Mouse (Mus musculus): ENCODE measurements around the gene Man2a1. TPM values are rescaled to one million over a fixed set of nuclear protein-coding genes. Genes with fewer than 3 reads are reported as not detected.

Gene Man2a1
- polyA plus RNA-seq, 1 experiment from 2014 or later, result 8.1 TPM

GRCm38 (mm10) chr17:64707529-64707928 is 107.0 kb downstream of the Man2a1 start:
- H3K4me2 ChIP-seq, result no peak overlapping the region
- no peaks in the 10 kb centered on the region for H3K4me1 ChIP-seq (replicated peaks)
- ATAC-seq (ENCODE audit: insufficient number of reproducible peaks, insufficient read depth, low FRiP score, low TSS enrichment, low read depth), result no peak
- H3K27me3 ChIP-seq, result no peaks in the 10 kb centered on the region
- H3K9me3 ChIP-seq, result no peaks in the 10 kb centered on the region
- H3K27ac ChIP-seq, result no peak overlapping the region
- H3K9ac ChIP-seq (replicated peaks), result no peak overlapping the region
- WGBS, result 94% methylated on average over 6 of the region's 6 CpGs
- peaks cover 4% of the 10 kb centered on the region; the same call in 1 of the 2 replicates for H3K36me3 ChIP-seq
- no peak overlapping the region for H3K4me3 ChIP-seq (replicated peaks)

GRCm38 (mm10) chr17:64716318-64716717 is 115.8 kb downstream of the Man2a1 start:
- H3K4me3 ChIP-seq (replicated peaks), result no peak overlapping the region
- H3K9me3 ChIP-seq, result no peaks in the 10 kb centered on the region
- no peak overlapping the region for H3K4me2 ChIP-seq
- H3K27me3 ChIP-seq, result no peaks in the 10 kb centered on the region
- WGBS, result 86% methylated on average over 4 of the region's 4 CpGs
- ATAC-seq (ENCODE audit: insufficient number of reproducible peaks, insufficient read depth, low FRiP score, low TSS enrichment, low read depth), result no peak
- H3K9ac ChIP-seq (replicated peaks), result no peak overlapping the region
- H3K4me1 ChIP-seq (replicated peaks), result peaks cover 6% of the 10 kb centered on the region
- peaks cover 28% of the 10 kb centered on the region; the same call in 1 of the 2 replicates for H3K36me3 ChIP-seq
- no peak overlapping the region for H3K27ac ChIP-seq

GRCm38 (mm10) chr17:64719760-64720159 is 119.2 kb downstream of the Man2a1 start:
- Histone ChIP-seq H3K4me2 (no peak overlapping the region), H3K4me3 (replicated peaks) (no peak overlapping the region), H3K27me3 (no peaks in the 10 kb centered on the region), H3K9ac (replicated peaks) (no peak overlapping the region), H3K27ac (no peak overlapping the region), H3K9me3 (no peaks in the 10 kb centered on the region), H3K4me1 (replicated peaks) (peaks cover 6% of the 10 kb centered on the region), H3K36me3 (peaks cover 11% of the 10 kb centered on the region; the same call in 1 of the 2 replicates)
- WGBS, result 56% methylated on average over 5 of the region's 5 CpGs
- ATAC-seq (ENCODE audit: insufficient number of reproducible peaks, insufficient read depth, low FRiP score, low TSS enrichment, low read depth), result no peak

DNA sequence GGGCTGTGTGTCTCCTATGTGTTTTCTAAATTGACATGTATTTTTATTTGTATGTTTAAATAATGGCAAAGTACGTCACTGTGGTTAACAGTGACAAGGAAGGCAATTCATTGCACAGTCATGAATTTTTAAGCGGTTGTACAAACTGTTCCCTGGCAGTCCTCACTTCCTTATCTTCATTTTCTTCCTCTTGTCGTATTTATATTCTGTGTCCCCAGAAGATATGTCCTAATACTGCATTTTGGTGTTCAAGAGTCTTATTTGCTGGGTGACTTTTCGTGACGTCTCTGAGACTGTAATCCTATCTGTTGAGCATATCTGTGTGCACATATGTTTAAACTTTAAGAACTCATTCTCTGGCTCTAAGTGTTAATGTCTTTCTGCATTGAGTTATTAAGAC is 120.6 kb downstream of the Man2a1 start:
- H3K27ac ChIP-seq, result no peak overlapping the region
- H3K4me2 ChIP-seq, result no peak overlapping the region
- peaks cover 6% of the 10 kb centered on the region for H3K4me1 ChIP-seq (replicated peaks)
- no peak for ATAC-seq (ENCODE audit: insufficient number of reproducible peaks, insufficient read depth, low FRiP score, low TSS enrichment, low read depth)
- 85% methylated on average over 5 of the region's 5 CpGs for WGBS
- H3K4me3 ChIP-seq (replicated peaks), result no peak overlapping the region
- H3K9me3 ChIP-seq, result no peaks in the 10 kb centered on the region
- H3K27me3 ChIP-seq, result no peaks in the 10 kb centered on the region
- H3K36me3 ChIP-seq, result peaks cover 12% of the 10 kb centered on the region
- H3K9ac ChIP-seq (replicated peaks), result no peak overlapping the region

DNA sequence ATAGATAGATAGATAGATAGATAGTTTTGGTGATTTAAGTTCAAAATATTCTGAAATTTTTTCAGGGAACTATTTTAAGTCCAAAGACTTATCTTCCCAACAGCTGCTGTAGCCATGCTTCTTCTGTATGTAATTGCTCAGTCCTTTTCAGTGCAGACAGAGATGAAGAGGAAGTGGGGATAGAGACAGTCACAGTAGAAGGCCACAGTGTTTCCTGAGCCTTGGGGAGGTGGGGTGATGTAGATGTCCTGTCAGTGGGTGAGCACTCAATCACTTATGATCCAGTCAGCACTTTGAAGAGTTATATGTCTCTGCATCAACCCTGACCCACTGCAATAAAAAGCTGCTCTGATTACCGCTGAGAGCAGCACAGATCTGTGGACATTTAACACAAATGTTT is 122.6 kb downstream of the Man2a1 start:
- Histone ChIP-seq H3K27ac (no peak overlapping the region), H3K4me2 (no peak overlapping the region), H3K9me3 (no peaks in the 10 kb centered on the region), H3K27me3 (no peaks in the 10 kb centered on the region), H3K4me1 (replicated peaks) (peaks cover 6% of the 10 kb centered on the region), H3K9ac (replicated peaks) (no peak overlapping the region), H3K36me3 (peaks cover 8% of the 10 kb centered on the region; the same call in 1 of the 2 replicates), H3K4me3 (replicated peaks) (no peak overlapping the region)
- ATAC-seq (ENCODE audit: insufficient number of reproducible peaks, insufficient read depth, low FRiP score, low TSS enrichment, low read depth), result no peak
- WGBS, result 90% methylated on average over 1 of the region's 1 CpGs

DNA sequence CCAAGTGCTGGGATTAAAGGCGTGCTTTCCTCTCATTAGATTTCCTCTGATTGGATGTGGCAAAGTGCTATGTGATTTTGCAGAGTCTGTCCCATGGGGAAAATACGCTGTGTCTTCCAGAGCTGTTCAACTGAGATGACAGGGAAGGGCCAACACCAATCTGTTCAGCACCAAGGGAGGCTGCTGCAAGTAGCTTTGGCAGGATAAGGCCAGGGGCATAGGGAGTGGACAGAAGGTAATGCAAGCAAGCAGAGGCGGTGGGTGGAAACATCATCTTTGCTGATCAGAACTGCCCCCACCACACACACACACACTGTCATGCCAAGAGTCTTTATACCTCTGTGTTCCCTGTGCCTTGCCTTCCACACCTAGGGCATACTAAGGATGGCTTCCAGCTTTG is 124.7 kb downstream of the Man2a1 start:
- Histone ChIP-seq H3K9me3 (no peaks in the 10 kb centered on the region), H3K4me1 (replicated peaks) (no peaks in the 10 kb centered on the region), H3K4me3 (replicated peaks) (no peak overlapping the region), H3K4me2 (no peak overlapping the region), H3K36me3 (peaks cover 8% of the 10 kb centered on the region), H3K27ac (no peak overlapping the region), H3K27me3 (no peaks in the 10 kb centered on the region), H3K9ac (replicated peaks) (no peak overlapping the region)
- ATAC-seq (ENCODE audit: insufficient number of reproducible peaks, insufficient read depth, low FRiP score, low TSS enrichment, low read depth), result no peak
- 98% methylated on average over 3 of the region's 3 CpGs for WGBS

GRCm38 (mm10) chr17:64726032-64726431 is 125.5 kb downstream of the Man2a1 start:
- 89% methylated on average over 7 of the region's 7 CpGs for WGBS
- Histone ChIP-seq H3K9me3 (no peaks in the 10 kb centered on the region), H3K4me1 (replicated peaks) (no peaks in the 10 kb centered on the region), H3K4me2 (no peak overlapping the region), H3K9ac (replicated peaks) (no peak overlapping the region), H3K36me3 (peaks cover 8% of the 10 kb centered on the region), H3K27ac (no peak overlapping the region), H3K4me3 (replicated peaks) (no peak overlapping the region), H3K27me3 (no peaks in the 10 kb centered on the region)
- ATAC-seq (ENCODE audit: insufficient number of reproducible peaks, insufficient read depth, low FRiP score, low TSS enrichment, low read depth), result no peak

- ATAC-seq (ENCODE audit: insufficient number of reproducible peaks, insufficient read depth, low FRiP score, low TSS enrichment, low read depth), result no peak
- Histone ChIP-seq H3K27ac (no peak overlapping the region), H3K4me3 (replicated peaks) (no peak overlapping the region), H3K36me3 (peaks cover 38% of the 10 kb centered on the region), H3K9ac (replicated peaks) (no peak overlapping the region), H3K4me1 (replicated peaks) (peaks cover 11% of the 10 kb centered on the region), H3K4me2 (no peak overlapping the region), H3K9me3 (no peaks in the 10 kb centered on the region), H3K27me3 (no peaks in the 10 kb centered on the region)
- WGBS, result 93% methylated on average over 4 of the region's 4 CpGs
Observed at GRCm38 (mm10) chr17:64735492-64735891, 135.0 kb downstream of the Man2a1 start.

- WGBS, result 77% methylated on average over 1 of the region's 1 CpGs
- H3K36me3 ChIP-seq, result peaks cover 62% of the 10 kb centered on the region
- no peak overlapping the region for H3K4me2 ChIP-seq
- peaks cover 11% of the 10 kb centered on the region for H3K4me1 ChIP-seq (replicated peaks)
- no peak; the same call in 1 of the 2 replicates for ATAC-seq (ENCODE audit: insufficient number of reproducible peaks, insufficient read depth, low FRiP score, low TSS enrichment, low read depth)
- no peaks in the 10 kb centered on the region for H3K27me3 ChIP-seq
- no peak overlapping the region for H3K4me3 ChIP-seq (replicated peaks)
- H3K9ac ChIP-seq (replicated peaks), result no peak overlapping the region
- H3K9me3 ChIP-seq, result no peaks in the 10 kb centered on the region
- H3K27ac ChIP-seq, result 0 out of 2 replicates have a peak overlapping the region, but pooled peaks have one; percentile 14
Observed at GRCm38 (mm10) chr17:64737918-64738317, 137.4 kb downstream of the Man2a1 start.

DNA sequence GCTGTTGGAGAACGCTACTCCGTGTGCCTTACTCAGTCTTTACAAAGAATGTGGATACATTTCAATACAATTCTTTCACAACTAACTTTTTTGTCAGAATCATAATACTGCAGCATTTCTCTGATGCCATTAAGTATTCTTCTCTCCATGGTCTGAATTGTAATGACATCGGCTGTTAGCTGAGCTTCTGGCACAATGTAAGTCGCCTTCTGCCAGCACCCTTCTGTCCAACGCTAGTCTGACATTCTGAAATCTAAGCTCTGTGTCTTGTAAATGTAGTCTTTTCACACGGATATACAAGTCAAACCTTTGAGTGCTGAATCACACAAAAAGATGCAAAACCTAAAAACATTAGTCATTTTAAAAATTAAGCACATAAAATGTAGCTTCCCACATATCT is 138.6 kb downstream of the Man2a1 start:
- no peak for ATAC-seq (ENCODE audit: insufficient number of reproducible peaks, insufficient read depth, low FRiP score, low TSS enrichment, low read depth)
- Histone ChIP-seq H3K4me3 (replicated peaks) (no peak overlapping the region), H3K36me3 (peaks cover 64% of the 10 kb centered on the region), H3K27me3 (no peaks in the 10 kb centered on the region), H3K9ac (replicated peaks) (no peak overlapping the region), H3K27ac (no peak overlapping the region), H3K4me2 (no peak overlapping the region), H3K9me3 (no peaks in the 10 kb centered on the region), H3K4me1 (replicated peaks) (peaks cover 11% of the 10 kb centered on the region)
- 94% methylated on average over 6 of the region's 6 CpGs for WGBS

GRCm38 (mm10) chr17:64742715-64743605 is 142.4 kb downstream of the Man2a1 start:
- H3K27ac ChIP-seq, result no peak overlapping the region
- no peaks in the 10 kb centered on the region for H3K9me3 ChIP-seq
- no peak overlapping the region for H3K4me3 ChIP-seq (replicated peaks)
- no peak overlapping the region for H3K9ac ChIP-seq (replicated peaks)
- H3K4me1 ChIP-seq (replicated peaks), result peaks cover 5% of the 10 kb centered on the region
- WGBS, result 55% methylated on average over 6 of the region's 6 CpGs
- H3K27me3 ChIP-seq, result no peaks in the 10 kb centered on the region
- no peak overlapping the region for H3K4me2 ChIP-seq
- ATAC-seq (ENCODE audit: insufficient number of reproducible peaks, insufficient read depth, low FRiP score, low TSS enrichment, low read depth), result no peak
- H3K36me3 ChIP-seq, result peaks cover 63% of the 10 kb centered on the region

Measured in limb, embryonic 12.5 days (tissue).